Mouse (Mus musculus) ES-E14 (cell line): ENCODE results near the gene Zcchc24. TPM values are rescaled to one million over a fixed set of nuclear protein-coding genes. Genes with fewer than 3 reads are reported as not detected.

Experiments used
- DNase-seq: peaks from one replicate; pipeline ENCODE4 v3.0.0-alpha.2; 2013; ENCODE audit warnings: low read depth, low spot score
- H3K27ac ChIP-seq: 2 replicates; pipeline ENCODE4 v1.5.1; 2012; ENCODE audit warnings: low read depth, mild to moderate bottlenecking, low read length, moderate library complexity, mixed read lengths; ENCODE audit not compliant: poor library complexity, insufficient read depth, severe bottlenecking
- H3K36me3 ChIP-seq: 2 replicates; pipeline ENCODE4 v1.6.1; 2012; ENCODE audit warnings: mild to moderate bottlenecking, low read length, moderate library complexity, mixed read lengths; ENCODE audit not compliant: control insufficient read depth, poor library complexity, insufficient read depth, severe bottlenecking
- H3K4me1 ChIP-seq, 2 experiments: fragments of 150-350 bp in 1 of 2; sonication (generic) in 1 of 2; 2 replicates each; pipeline ENCODE4 v1.6.1; 2012; ENCODE audit warnings: low read length in 2 of 2, mild to moderate bottlenecking in 1 of 2, mixed read lengths in 1 of 2; ENCODE audit not compliant: control insufficient read depth in 2 of 2, insufficient read depth in 2 of 2, poor library complexity in 1 of 2
- H3K4me3 ChIP-seq, 2 experiments: fragments of 150-350 bp in 1 of 2; sonication (generic) in 1 of 2; 2 replicates each; pipeline ENCODE4 v1.5.1; 2012; ENCODE audit warnings: low read length in 2 of 2, low read depth in 1 of 2, mild to moderate bottlenecking in 1 of 2, mixed read lengths in 1 of 2; ENCODE audit not compliant: insufficient read depth in 1 of 2, poor library complexity in 1 of 2, severe bottlenecking in 1 of 2
- H3K9ac ChIP-seq: 2 replicates; pipeline ENCODE4 v1.6.1; 2012; ENCODE audit warnings: low read depth, mild to moderate bottlenecking, low read length, mixed read lengths; ENCODE audit not compliant: poor library complexity, insufficient read depth, severe bottlenecking
- H3K9me3 ChIP-seq: fragments of 150-350 bp; sonication (generic); 2 replicates; pipeline ENCODE4 v1.6.1; 2012; ENCODE audit warnings: low read depth, mild to moderate bottlenecking, low read length; ENCODE audit not compliant: control insufficient read depth, insufficient read depth
- CHD2 ChIP-seq: IDR thresholded peaks from 2 replicates; pipeline ENCODE4 v1.6.1; 2014; ENCODE audit warnings: mild to moderate bottlenecking, low read depth, low read length, inconsistent platforms
- HCFC1 ChIP-seq: IDR thresholded peaks from 2 replicates; pipeline ENCODE4 v1.6.1; 2012; ENCODE audit warnings: low read length, inconsistent platforms, borderline replicate concordance; ENCODE audit not compliant: insufficient read depth
- MAFK ChIP-seq: IDR thresholded peaks from 2 replicates; pipeline ENCODE4 v1.6.1; 2014; ENCODE audit warnings: mild to moderate bottlenecking, low read depth, low read length, inconsistent platforms; ENCODE audit not compliant: insufficient read depth
- ZC3H11A ChIP-seq: IDR thresholded peaks from 2 replicates; pipeline ENCODE4 v1.6.1; 2012; ENCODE audit warnings: low read depth, mild to moderate bottlenecking, inconsistent platforms, low read length, borderline replicate concordance
- ZNF384 ChIP-seq: IDR thresholded peaks from 2 replicates; pipeline ENCODE4 v1.6.1; 2012; ENCODE audit warnings: low read depth, low read length, inconsistent platforms
- in situ Hi-C, 2 experiments: fragments of 600-800 bp; cut with MboI; formaldehyde crosslinking; loops; one replicate each; pipeline ENCODE4 v1.15.1; 2025; ENCODE audit warnings: low sequenced_read_pairs in 2 of 2, inconsistent platforms in 1 of 2; ENCODE audit not compliant: unreplicated experiment in 2 of 2
- total RNA-seq: library from RNA; depleted of rRNA; stranded (reverse); fragments of 300-350 nt; gene quantifications from 2 replicates; pipeline ENCODE4 v1.2.3, GENCODE M21; 2012

Gene Zcchc24
- total RNA-seq, 1 experiment: 4.1 TPM

DNA sequence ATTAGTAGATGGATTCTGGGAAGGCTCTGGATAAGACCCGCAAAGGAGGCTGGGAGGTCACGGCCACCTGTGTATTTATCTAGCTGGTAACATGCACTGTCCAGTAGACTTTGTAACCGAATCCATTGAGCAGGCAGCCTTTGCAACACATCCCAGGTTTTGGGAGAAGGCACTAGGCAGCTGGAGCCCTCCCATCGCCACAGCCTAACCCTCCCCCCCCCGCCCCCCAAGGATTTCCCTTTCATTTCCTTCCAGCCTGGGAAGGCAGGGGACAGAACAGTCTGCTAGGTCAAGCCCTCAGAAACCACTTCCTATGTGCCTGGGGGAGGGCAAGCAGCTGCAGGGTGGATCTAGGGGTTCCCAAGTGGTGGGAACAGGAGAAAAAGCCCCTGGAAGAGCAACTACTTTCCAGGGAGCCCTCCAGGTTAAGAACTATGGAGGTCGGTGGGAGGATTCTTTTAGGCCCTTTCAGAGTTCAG, 1.1 kb downstream of the Zcchc24 start:
- peak overlapping the region; percentile 74 to 81 for H3K4me3 ChIP-seq
- H3K4me1 ChIP-seq: peaks cover 0 to 15% of the 10 kb centered on the region in 2 experiments; a peak in 2 of 4 replicates
- no peak for TF ChIP-seq ZC3H11A
- no peak for TF ChIP-seq ZNF384
- H3K36me3 ChIP-seq: no peaks in the 10 kb centered on the region
- no peaks in the 10 kb centered on the region for H3K9me3 ChIP-seq
- peak overlapping the region; percentile 68; the same call in 1 of the 2 replicates for H3K9ac ChIP-seq
- in situ Hi-C loops: no loop called here
- H3K27ac ChIP-seq: no peak overlapping the region; the same call in 1 of the 2 replicates
- peak; percentile 17 for DNase-seq

- Histone ChIP-seq H3K27ac (no peak overlapping the region), H3K4me3 (no peak overlapping the region), H3K4me1 (peaks cover 0 to 15% of the 10 kb centered on the region in 2 experiments; a peak in 2 of 4 replicates), H3K9ac (no peak overlapping the region; the same call in 1 of the 2 replicates), H3K9me3 (no peaks in the 10 kb centered on the region), H3K36me3 (no peaks in the 10 kb centered on the region)
- TF ChIP-seq MAFK (no peak), ZNF384 (no peak), ZC3H11A (no peak), HCFC1 (no peak), CHD2 (no peak)
- in situ Hi-C loops: no loop called here
- DNase-seq: no peak
Observed at GRCm38 (mm10) chr14:25766441-25766840, 2.4 kb downstream of the Zcchc24 start.

- Histone ChIP-seq H3K4me1 (peaks cover 0 to 15% of the 10 kb centered on the region in 2 experiments; a peak in 2 of 4 replicates), H3K36me3 (no peaks in the 10 kb centered on the region), H3K4me3 (no peak overlapping the region), H3K9ac (no peak overlapping the region), H3K9me3 (no peaks in the 10 kb centered on the region), H3K27ac (no peak overlapping the region)
- DNase-seq: no peak
- TF ChIP-seq ZNF384 (no peak), MAFK (no peak), HCFC1 (no peak), CHD2 (no peak), ZC3H11A (no peak)
- in situ Hi-C loops: no loop called here
Observed at GRCm38 (mm10) chr14:25765921-25766320, 2.9 kb downstream of the Zcchc24 start.

- TF ChIP-seq HCFC1 (no peak), ZNF384 (no peak), ZC3H11A (no peak), MAFK (no peak)
- H3K9ac ChIP-seq: no peak overlapping the region
- H3K4me1 ChIP-seq: peaks cover 0 to 15% of the 10 kb centered on the region in 2 experiments; a peak in 2 of 4 replicates
- no peaks in the 10 kb centered on the region for H3K36me3 ChIP-seq
- H3K4me3 ChIP-seq: no peak overlapping the region
- in situ Hi-C loops: no loop called here
- no peaks in the 10 kb centered on the region for H3K9me3 ChIP-seq
- no peak overlapping the region for H3K27ac ChIP-seq
- no peak for DNase-seq
Observed at GRCm38 (mm10) chr14:25765146-25765545, 3.7 kb downstream of the Zcchc24 start.

DNA sequence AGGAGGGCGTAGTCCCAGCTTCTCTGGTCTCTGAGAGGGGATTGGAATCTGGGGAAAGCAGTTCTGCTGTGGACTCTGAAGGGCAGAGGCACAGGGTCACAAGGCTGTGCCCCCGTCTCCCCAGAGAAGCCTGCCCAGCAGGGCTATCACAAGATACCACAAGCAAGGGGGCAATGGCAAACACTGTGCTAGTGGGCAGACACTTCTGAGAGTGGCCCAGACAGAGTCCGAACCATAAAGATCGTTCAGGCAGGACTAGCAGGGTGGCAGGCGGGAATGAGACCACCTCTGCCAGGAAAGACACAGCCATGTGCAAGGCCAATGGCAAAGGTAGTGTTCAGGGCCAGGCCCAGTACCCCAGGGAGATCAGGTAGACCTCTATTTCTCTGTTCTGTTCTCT, 7.7 kb downstream of the Zcchc24 start:
- Histone ChIP-seq H3K4me3 (no peak overlapping the region), H3K4me1 (peaks cover 2 to 9% of the 10 kb centered on the region in 2 experiments; a peak in 2 of 4 replicates), H3K9ac (no peak overlapping the region), H3K9me3 (no peaks in the 10 kb centered on the region), H3K36me3 (no peaks in the 10 kb centered on the region), H3K27ac (no peak overlapping the region)
- in situ Hi-C loops: no loop called here
- TF ChIP-seq MAFK (no peak), ZC3H11A (no peak), ZNF384 (no peak), CHD2 (no peak), HCFC1 (no peak)
- no peak for DNase-seq
